Mouse (Mus musculus): ENCODE data around the gene Chrnb4. TPM values are rescaled to one million over a fixed set of nuclear protein-coding genes. Genes with fewer than 3 reads are reported as not detected.

Chrnb4 gene
- not detected in 2 replicates for polyA plus RNA-seq (2015; fragmentation: Nextera tagmentation; extraction: Ambion mirVana)

- TF ChIP-seq CTCF (IDR thresholded peaks at IDR 0.05; ENCODE audit: low read depth) (no peak), EP300 (IDR thresholded peaks at IDR 0.05; ENCODE audit: low read depth) (no peak)
- no peaks in the 10 kb centered on the region for H3K36me3 ChIP-seq (replicated peaks; ENCODE audit: insufficient read depth, low read length)
- peak within 1 kb of the TSS; percentile 70 for H3K4me2 ChIP-seq (ENCODE audit: low read depth, low read length)
- H3K4me1 ChIP-seq (ENCODE audit: insufficient read depth) = peaks cover 3% of the 10 kb centered on the region; the same call in 1 of the 2 replicates
- ATAC-seq = no peak
- H3K9me3 ChIP-seq (ENCODE audit: low read length) = no peaks in the 10 kb centered on the region
- 2% methylated on average over 23 of the region's 23 CpGs for WGBS (ENCODE audit: insufficient replicate concordance)
- H3K4me3 ChIP-seq (ENCODE audit: low read depth, low read length) = peak within 1 kb of the TSS; percentile 35
- DNase-seq = peak; percentile 22
- H3K9ac ChIP-seq (replicated peaks) = no peak within 1 kb of the TSS
- H3K27me3 ChIP-seq (ENCODE audit: insufficient read depth, low read length) = peaks cover 8% of the 10 kb centered on the region
- H3K27ac ChIP-seq (ENCODE audit: low read depth) = no peak within 1 kb of the TSS
These were observed at the start of gene Chrnb4 for GRCm38 (mm10) chr9:55048211-55048880. Gene Chrnb4, minus strand, starts transcription at chr9:55048779.

DNA sequence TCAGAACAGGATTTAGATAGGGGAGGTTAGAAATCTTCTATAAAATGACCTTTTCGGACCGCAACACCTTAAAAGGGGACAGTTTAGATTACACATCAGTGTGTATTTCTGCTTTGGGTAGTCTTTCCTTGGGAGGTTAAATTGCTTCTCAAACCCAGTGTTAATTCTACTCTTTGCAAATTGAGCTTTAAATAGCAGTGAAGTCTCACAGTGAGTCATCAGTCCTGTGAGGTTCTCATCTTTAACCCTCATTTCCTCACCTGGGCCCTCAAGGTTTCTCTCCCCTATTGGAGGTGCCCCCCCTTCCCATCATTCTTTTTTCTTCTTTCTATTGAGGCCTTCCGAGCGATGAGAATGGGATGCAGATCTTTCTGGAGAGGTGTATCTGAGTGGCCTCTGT is 48.3 kb upstream of the Chrnb4 start:
- Histone ChIP-seq H3K9ac (replicated peaks) (no peak overlapping the region), H3K27me3 (ENCODE audit: insufficient read depth, low read length) (no peaks in the 10 kb centered on the region), H3K4me3 (ENCODE audit: low read depth, low read length) (no peak overlapping the region), H3K36me3 (replicated peaks; ENCODE audit: insufficient read depth, low read length) (no peaks in the 10 kb centered on the region), H3K4me2 (ENCODE audit: low read depth, low read length) (no peak overlapping the region), H3K27ac (ENCODE audit: low read depth) (no peak overlapping the region), H3K4me1 (ENCODE audit: insufficient read depth) (no peaks in the 10 kb centered on the region), H3K9me3 (ENCODE audit: low read length) (no peaks in the 10 kb centered on the region)
- DNase-seq (no peak), ATAC-seq (no peak)
- WGBS (ENCODE audit: insufficient replicate concordance) = 76% methylated on average over 4 of the region's 4 CpGs
- TF ChIP-seq EP300 (IDR thresholded peaks at IDR 0.05; ENCODE audit: low read depth) (no peak), CTCF (IDR thresholded peaks at IDR 0.05; ENCODE audit: low read depth) (no peak)

DNA sequence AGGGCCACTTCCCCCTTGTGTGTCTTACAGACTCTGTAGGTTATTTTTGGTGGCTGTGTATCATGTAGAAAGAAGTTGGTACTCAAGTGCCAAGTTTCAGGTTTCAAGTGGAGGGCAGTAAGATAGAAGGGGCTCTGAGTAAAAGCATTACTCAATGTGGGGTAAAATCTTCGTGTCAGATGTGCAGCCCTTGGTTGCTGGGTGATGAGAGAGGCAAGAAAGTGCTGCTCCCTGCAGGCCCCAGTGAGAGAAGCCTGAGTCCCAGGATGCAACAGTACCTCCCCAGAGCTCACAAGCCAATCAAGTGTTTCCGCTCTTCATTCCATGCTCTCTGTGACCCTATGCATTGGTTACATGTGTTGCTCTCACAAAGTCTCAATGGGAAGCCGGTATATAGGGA is 47.5 kb upstream of the Chrnb4 start:
- TF ChIP-seq CTCF (IDR thresholded peaks at IDR 0.05; ENCODE audit: low read depth) (no peak), EP300 (IDR thresholded peaks at IDR 0.05; ENCODE audit: low read depth) (no peak)
- no peak overlapping the region for H3K9ac ChIP-seq (replicated peaks)
- H3K27ac ChIP-seq (ENCODE audit: low read depth) = no peak overlapping the region
- no peak for DNase-seq
- H3K4me3 ChIP-seq (ENCODE audit: low read depth, low read length) = no peak overlapping the region
- H3K27me3 ChIP-seq (ENCODE audit: insufficient read depth, low read length) = no peaks in the 10 kb centered on the region
- WGBS (ENCODE audit: insufficient replicate concordance) = 69% methylated on average over 3 of the region's 3 CpGs
- H3K9me3 ChIP-seq (ENCODE audit: low read length) = no peaks in the 10 kb centered on the region
- ATAC-seq = no peak
- no peaks in the 10 kb centered on the region for H3K4me1 ChIP-seq (ENCODE audit: insufficient read depth)
- H3K4me2 ChIP-seq (ENCODE audit: low read depth, low read length) = no peak overlapping the region
- no peaks in the 10 kb centered on the region for H3K36me3 ChIP-seq (replicated peaks; ENCODE audit: insufficient read depth, low read length)

DNA sequence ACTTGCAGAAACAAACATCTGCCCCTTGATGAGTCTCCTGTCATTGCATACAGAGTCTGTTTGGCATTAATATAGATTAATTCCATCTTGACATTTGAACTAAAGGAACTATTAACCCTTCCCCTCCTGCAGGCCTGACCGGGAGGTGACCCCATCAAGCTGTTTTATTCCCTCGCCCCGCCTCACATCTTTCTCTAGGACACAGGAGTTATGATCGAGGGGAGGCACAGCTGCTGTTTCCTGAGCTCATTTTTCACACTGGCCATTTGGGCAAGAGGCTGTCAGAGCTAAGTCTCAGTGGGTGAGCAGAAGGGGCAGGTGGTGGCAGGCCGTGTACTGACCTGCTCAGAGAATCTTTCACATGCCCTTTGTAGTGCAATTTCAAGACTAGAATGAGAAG is 41.6 kb upstream of the Chrnb4 start:
- Histone ChIP-seq H3K4me1 (ENCODE audit: insufficient read depth) (no peaks in the 10 kb centered on the region), H3K36me3 (replicated peaks; ENCODE audit: insufficient read depth, low read length) (no peaks in the 10 kb centered on the region), H3K27me3 (ENCODE audit: insufficient read depth, low read length) (no peaks in the 10 kb centered on the region), H3K27ac (ENCODE audit: low read depth) (no peak overlapping the region), H3K9ac (replicated peaks) (no peak overlapping the region), H3K4me3 (ENCODE audit: low read depth, low read length) (no peak overlapping the region), H3K4me2 (ENCODE audit: low read depth, low read length) (no peak overlapping the region), H3K9me3 (ENCODE audit: low read length) (no peaks in the 10 kb centered on the region)
- DNase-seq (no peak), ATAC-seq (no peak)
- 53% methylated on average over 5 of the region's 5 CpGs for WGBS (ENCODE audit: insufficient replicate concordance)
- TF ChIP-seq EP300 (IDR thresholded peaks at IDR 0.05; ENCODE audit: low read depth) (no peak), CTCF (IDR thresholded peaks at IDR 0.05; ENCODE audit: low read depth) (no peak)

DNA sequence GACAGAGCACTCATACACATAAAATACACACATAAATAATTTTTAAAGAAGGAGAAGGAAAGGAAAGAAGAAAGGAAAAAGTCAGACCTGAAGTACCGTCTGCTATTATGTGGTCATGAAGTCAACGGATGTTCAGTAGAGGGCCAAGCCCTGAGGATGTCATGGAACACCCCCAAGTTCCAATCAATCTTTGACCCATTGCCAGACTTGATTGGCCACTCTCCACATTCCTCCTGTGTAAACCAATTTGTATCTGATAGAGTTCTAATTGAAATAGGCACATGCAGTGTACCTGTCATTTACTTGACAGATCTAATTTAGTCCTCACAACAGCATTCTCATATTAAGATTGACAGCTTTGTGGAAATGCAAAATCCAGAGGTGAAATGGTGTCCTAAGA is 40.6 kb upstream of the Chrnb4 start:
- Histone ChIP-seq H3K4me1 (ENCODE audit: insufficient read depth) (no peaks in the 10 kb centered on the region), H3K9ac (replicated peaks) (no peak overlapping the region), H3K9me3 (ENCODE audit: low read length) (no peaks in the 10 kb centered on the region), H3K27ac (ENCODE audit: low read depth) (no peak overlapping the region), H3K4me2 (ENCODE audit: low read depth, low read length) (no peak overlapping the region), H3K36me3 (replicated peaks; ENCODE audit: insufficient read depth, low read length) (no peaks in the 10 kb centered on the region), H3K4me3 (ENCODE audit: low read depth, low read length) (no peak overlapping the region), H3K27me3 (ENCODE audit: insufficient read depth, low read length) (no peaks in the 10 kb centered on the region)
- TF ChIP-seq EP300 (IDR thresholded peaks at IDR 0.05; ENCODE audit: low read depth) (no peak), CTCF (IDR thresholded peaks at IDR 0.05; ENCODE audit: low read depth) (no peak)
- no peak for DNase-seq
- 81% methylated on average over 2 of the region's 2 CpGs for WGBS (ENCODE audit: insufficient replicate concordance)
- ATAC-seq = no peak

DNA sequence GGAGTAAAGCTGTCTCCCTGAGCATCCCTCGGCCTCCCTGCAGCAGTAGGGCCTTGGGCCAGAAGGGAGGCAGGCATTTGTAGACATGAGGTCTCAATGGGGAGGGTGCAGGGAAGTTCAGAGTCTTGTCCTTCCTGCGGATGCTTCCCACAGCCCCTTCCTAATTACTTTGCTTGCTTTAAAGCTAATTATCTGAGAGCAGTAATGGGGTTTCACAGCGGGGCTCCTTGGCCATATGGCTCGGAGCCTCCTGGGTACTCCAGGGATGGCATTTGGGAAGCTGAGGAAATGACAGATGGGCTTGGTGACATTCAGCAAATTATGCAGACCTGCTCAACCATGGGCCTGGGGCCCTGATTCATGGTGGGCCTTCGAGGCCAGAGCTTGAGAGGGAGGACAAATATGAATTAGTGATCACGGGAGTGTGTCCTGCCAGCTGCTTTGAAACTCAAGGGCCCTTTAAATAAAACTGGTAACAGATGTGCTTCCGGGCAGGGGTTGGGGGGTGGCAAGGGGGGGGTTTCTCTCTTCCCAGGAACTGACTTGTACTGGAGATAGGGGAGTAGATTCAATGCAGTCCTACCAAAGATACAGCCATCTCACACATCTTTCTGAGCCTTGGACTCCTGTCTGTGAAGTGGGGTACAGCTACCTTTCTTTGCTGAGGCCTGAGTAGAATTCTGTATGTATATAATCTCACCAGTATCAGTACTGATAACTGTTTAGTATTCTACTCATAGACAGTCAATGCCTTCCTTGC is 34.8 kb upstream of the Chrnb4 start:
- no peak for ATAC-seq
- 55% methylated on average over 7 of the region's 7 CpGs for WGBS (ENCODE audit: insufficient replicate concordance)

More for the DNA sequence above, 34.8 kb upstream of the Chrnb4 start:
- TF ChIP-seq EP300 (IDR thresholded peaks at IDR 0.05; ENCODE audit: low read depth) = no peak
- no peak for TF ChIP-seq CTCF (IDR thresholded peaks at IDR 0.05; ENCODE audit: low read depth)
- Histone ChIP-seq H3K4me2 (ENCODE audit: low read depth, low read length) (no peak overlapping the region), H3K4me3 (ENCODE audit: low read depth, low read length) (no peak overlapping the region), H3K4me1 (ENCODE audit: insufficient read depth) (no peaks in the 10 kb centered on the region), H3K27ac (ENCODE audit: low read depth) (no peak overlapping the region), H3K9me3 (ENCODE audit: low read length) (no peaks in the 10 kb centered on the region), H3K36me3 (replicated peaks; ENCODE audit: insufficient read depth, low read length) (no peaks in the 10 kb centered on the region), H3K9ac (replicated peaks) (no peak overlapping the region), H3K27me3 (ENCODE audit: insufficient read depth, low read length) (no peaks in the 10 kb centered on the region)
- no peak for DNase-seq
